12 mouse cellular contexts compared by ENCODE assay signal in the genomic region with DNA sequence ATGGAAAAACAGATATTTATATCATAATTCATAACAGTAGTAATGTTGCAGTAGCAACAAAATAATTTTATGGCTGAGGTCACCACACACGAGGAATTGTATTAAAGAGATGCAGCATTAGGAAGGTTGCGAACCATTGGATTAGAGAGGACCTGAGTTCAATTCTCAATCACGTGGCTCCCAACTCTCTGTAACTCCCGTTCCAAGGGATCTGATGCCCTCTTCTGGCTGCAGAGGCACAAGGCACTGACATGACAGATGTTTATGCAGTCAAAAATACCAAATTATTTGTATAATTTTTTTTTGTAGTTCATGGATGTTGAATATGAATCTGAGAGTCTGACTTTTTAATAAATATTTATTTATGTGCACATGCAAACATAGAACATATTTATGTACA. TPM values are rescaled to one million over a fixed set of nuclear protein-coding genes. Genes with fewer than 3 reads are reported as not detected.
A peak's percentile ranks its signal among the peaks of the same experiment; 100 is the strongest.
DNase-seq lines count a peak whose midpoint lies in the region; ATAC-seq and TF ChIP-seq lines count a peak whose summit lies in the region.
"Had no signal": no experiment of that assay in that cellular context is flagged by ENCODE, and none has a peak within 500 bp of the region (broad histone marks: within the 10 kb centered on the region; RNA-seq: fewer than 3 reads in every experiment).

No protein-coding gene starts in this region.

- H3K4me1 ChIP-seq in heart, postnatal 0 days (ENCODE audit: control insufficient read depth, insufficient read depth): no peaks in the 10 kb centered on the region
- no peaks in the 10 kb centered on the region for H3K4me1 ChIP-seq in heart, embryonic 11.5 days (ENCODE audit: control insufficient read depth, insufficient read depth, low read length)
- H3K4me1 ChIP-seq in kidney, embryonic 14.5 days (ENCODE audit: control insufficient read depth, insufficient read depth, low read length): no peaks in the 10 kb centered on the region
- H3K4me1 ChIP-seq: embryonic facial prominence, embryonic 15.5 days; limb, embryonic 13.5 days had no signal

- H3K27ac ChIP-seq in heart, postnatal 0 days (ENCODE audit: low read depth): no peak overlapping the region
- H3K27ac ChIP-seq in heart, embryonic 11.5 days (ENCODE audit: low read depth, low read length): no peak overlapping the region
- no peak overlapping the region for H3K27ac ChIP-seq in kidney, embryonic 14.5 days (ENCODE audit: low read depth, low read length)
- H3K27ac ChIP-seq: embryonic facial prominence, embryonic 15.5 days; limb, embryonic 13.5 days had no signal

- H3K36me3 ChIP-seq in heart, postnatal 0 days (replicated peaks; ENCODE audit: control insufficient read depth, insufficient read depth, low read length): no peaks in the 10 kb centered on the region
- H3K36me3 ChIP-seq in heart, embryonic 11.5 days (ENCODE audit: control insufficient read depth, insufficient read depth, low read length): no peaks in the 10 kb centered on the region
- no peaks in the 10 kb centered on the region for H3K36me3 ChIP-seq in kidney, embryonic 14.5 days (ENCODE audit: control insufficient read depth, insufficient read depth, low read length)
- H3K36me3 ChIP-seq: embryonic facial prominence, embryonic 15.5 days; limb, embryonic 13.5 days had no signal

- TF ChIP-seq CTCF in heart, postnatal 0 days (IDR thresholded peaks at IDR 0.05; ENCODE audit: low read depth): peak; percentile 29; the same call in 1 of the 2 replicates

- no peak overlapping the region for H3K9ac ChIP-seq in heart, postnatal 0 days (replicated peaks; ENCODE audit: low read depth, low read length)
- H3K9ac ChIP-seq in heart, embryonic 11.5 days (ENCODE audit: low read depth, low read length): no peak overlapping the region
- no peak overlapping the region for H3K9ac ChIP-seq in kidney, embryonic 14.5 days (ENCODE audit: low read depth, low read length)
- H3K9ac ChIP-seq: embryonic facial prominence, embryonic 15.5 days; limb, embryonic 13.5 days had no signal

- no peak for TF ChIP-seq EP300 in heart, postnatal 0 days (IDR thresholded peaks at IDR 0.05; ENCODE audit: low read depth)

- no peak for ATAC-seq in heart, postnatal 0 days (ENCODE audit: insufficient read depth, low read depth)
- no peak for ATAC-seq in heart, embryonic 11.5 days (replicated peaks; ENCODE audit: insufficient number of reproducible peaks, low FRiP score, low TSS enrichment)
- no peak for ATAC-seq in kidney, embryonic 14.5 days (ENCODE audit: low FRiP score, low TSS enrichment)

- no peaks in the 10 kb centered on the region for H3K27me3 ChIP-seq in heart, postnatal 0 days (ENCODE audit: control insufficient read depth, insufficient read depth, low read length)
- H3K27me3 ChIP-seq in heart, embryonic 11.5 days (ENCODE audit: control insufficient read depth, insufficient read depth, low read length): no peaks in the 10 kb centered on the region
- no peaks in the 10 kb centered on the region for H3K27me3 ChIP-seq in kidney, embryonic 14.5 days (ENCODE audit: control insufficient read depth, insufficient read depth, low read length)
- H3K27me3 ChIP-seq: embryonic facial prominence, embryonic 15.5 days; limb, embryonic 13.5 days had no signal

- DNase-seq in heart, postnatal 0 days (ENCODE audit: low spot score): no peak
- DNase-seq in 3T3-L1 (ENCODE audit: low read depth, low spot score) (peak; percentile 53), ES-CJ7 (ENCODE audit: low read depth, low spot score) (peak; percentile 41)
- DNase-seq in embryo, embryonic 11 days: peak; percentile 26
- DNase-seq in spleen, adult 18-20 months: no peak
- DNase-seq in gastrocnemius, postnatal 14 days: no peak
- DNase-seq: kidney, postnatal 10 days had no signal

- H3K9me3 ChIP-seq in heart, postnatal 0 days (replicated peaks; ENCODE audit: control insufficient read depth, low read length): no peaks in the 10 kb centered on the region
- no peaks in the 10 kb centered on the region for H3K9me3 ChIP-seq in heart, embryonic 11.5 days (replicated peaks; ENCODE audit: control insufficient read depth, low read length)
- H3K9me3 ChIP-seq in kidney, embryonic 14.5 days (ENCODE audit: control insufficient read depth, low read length): no peaks in the 10 kb centered on the region
- H3K9me3 ChIP-seq: embryonic facial prominence, embryonic 15.5 days; limb, embryonic 13.5 days had no signal

- H3K4me2 ChIP-seq in heart, postnatal 0 days (ENCODE audit: low read depth, low read length): no peak overlapping the region
- H3K4me2 ChIP-seq in heart, embryonic 11.5 days: no peak overlapping the region
- no peak overlapping the region for H3K4me2 ChIP-seq in kidney, embryonic 14.5 days (replicated peaks; ENCODE audit: low read depth, low read length)
- H3K4me2 ChIP-seq: embryonic facial prominence, embryonic 15.5 days; limb, embryonic 13.5 days had no signal

- WGBS in heart, postnatal 0 days: 60% methylated on average over 4 of the region's 4 CpGs
- WGBS in heart, embryonic 11.5 days (ENCODE audit: insufficient replicate concordance): 57% methylated on average over 4 of the region's 4 CpGs
- 69% methylated on average over 4 of the region's 4 CpGs for WGBS in kidney, embryonic 14.5 days

- intact Hi-C loops in gastrocnemius, postnatal 14 days (cut with DNase I; ENCODE audit: low total_unique reads): no loop called here

- H3K4me3 ChIP-seq in heart, postnatal 0 days (ENCODE audit: low read depth, low read length): no peak overlapping the region
- no peak overlapping the region for H3K4me3 ChIP-seq in heart, embryonic 11.5 days (ENCODE audit: low read depth, low read length)
- no peak overlapping the region for H3K4me3 ChIP-seq in kidney, embryonic 14.5 days (ENCODE audit: low read length)
- H3K4me3 ChIP-seq: embryonic facial prominence, embryonic 15.5 days; limb, embryonic 13.5 days had no signal

RNA-seq across cellular contexts. Expression of gene Spag16, which starts 51.2 kb away (rescaled TPM):
- 0.27 and 2.0 TPM in 2 replicates for total RNA-seq in heart, postnatal 0 days (2014; rRNA removed; ENCODE audit: low replicate concordance)
- polyA plus RNA-seq in heart, postnatal 0 days (2015; fragmentation: Nextera tagmentation; extraction: Ambion mirVana): 0.26 and 0.47 TPM in 2 replicates
- 1.1 and 1.2 TPM in 2 replicates for polyA plus RNA-seq in heart, embryonic 11.5 days (2014; fragmentation: Nextera tagmentation; extraction: Ambion mirVana)
- total RNA-seq in gastrocnemius, postnatal 14 days (2021): not detected
- polyA plus RNA-seq in kidney, embryonic 14.5 days (2014; fragmentation: Nextera tagmentation; extraction: Ambion mirVana): 1.2 and 1.5 TPM in 2 replicates
- total RNA-seq: heart, adult 8-10 months had no signal

Comparison
In these comparisons a context has a peak if more than half of its experiments do, and no peak if none do; other contexts are left out.
1. DNase-seq: peak in 3T3-L1 (single experiment), ES-CJ7 (single experiment) and embryo, embryonic 11 days (single experiment); none in heart, postnatal 0 days (single experiment), spleen, adult 18-20 months (0 of 2) and gastrocnemius, postnatal 14 days (single experiment).